Mouse (Mus musculus) liver, embryonic 14.5 days (tissue): ENCODE data around the gene Acot8. TPM values are rescaled to one million over a fixed set of nuclear protein-coding genes. Genes with fewer than 3 reads are reported as not detected.

Experiments used
- ATAC-seq: fragments of 200-750 bp; cut with Nextera tagmentation; 2 replicates; pipeline ENCODE4 v1.8.0; 2017; ENCODE audit warnings: moderate number of reproducible peaks, mild to moderate bottlenecking, moderate library complexity; ENCODE audit not compliant: insufficient read depth
- DNase-seq, 3 experiments: peaks; one replicate each; pipeline ENCODE4 v3.0.0-alpha.2; 2012 to 2013; ENCODE audit warnings: low read depth in 3 of 3, low spot score in 3 of 3
- H3K27ac ChIP-seq: fragments of 300-500 bp; sonication (generic); 2 replicates; pipeline ENCODE4 v1.5.1; 2014; ENCODE audit warnings: moderate library complexity, mild to moderate bottlenecking, control low read depth, inconsistent platforms
- H3K27me3 ChIP-seq: fragments of 300-500 bp; sonication (generic); 2 replicates; pipeline ENCODE4 v1.6.1; 2014; ENCODE audit warnings: mild to moderate bottlenecking, low read length, moderate library complexity; ENCODE audit not compliant: control insufficient read depth, insufficient read depth
- H3K36me3 ChIP-seq: fragments of 300-500 bp; sonication (generic); replicated peaks from 2 replicates; pipeline ENCODE4 v1.6.1; 2014; ENCODE audit warnings: low read depth; ENCODE audit not compliant: control insufficient read depth, insufficient read depth
- H3K4me1 ChIP-seq, 2 experiments: fragments of 200-500 bp in 1 of 2; fragments of 300-500 bp in 1 of 2; sonication (generic) in 1 of 2; replicated peaks; 2 replicates each; pipeline ENCODE4 v1.6.1; 2012 to 2014; ENCODE audit warnings: antibody characterized with exemption in 1 of 2, inconsistent platforms in 1 of 2, low read length in 1 of 2; ENCODE audit not compliant: control insufficient read depth in 2 of 2, insufficient read depth in 2 of 2
- H3K4me2 ChIP-seq: fragments of 300-500 bp; sonication (generic); 2 replicates; pipeline ENCODE4 v1.6.1; 2014; ENCODE audit warnings: low read depth, mild to moderate bottlenecking, control low read depth, moderate library complexity
- H3K4me3 ChIP-seq, 2 experiments: fragments of 200-500 bp in 1 of 2; fragments of 300-500 bp in 1 of 2; sonication (generic) in 1 of 2; 2 replicates each; pipeline ENCODE4 v1.5.1; 2012 to 2014; ENCODE audit warnings: low read depth in 2 of 2, low read length in 2 of 2, mild to moderate bottlenecking in 2 of 2, control low read depth in 1 of 2, inconsistent platforms in 1 of 2, moderate library complexity in 1 of 2; ENCODE audit not compliant: insufficient read depth in 1 of 2
- H3K9ac ChIP-seq: fragments of 300-500 bp; sonication (generic); replicated peaks from 2 replicates; pipeline ENCODE4 v1.6.1; 2014; ENCODE audit warnings: mild to moderate bottlenecking, control low read depth, moderate library complexity
- H3K9me3 ChIP-seq: fragments of 300-500 bp; sonication (generic); 2 replicates; pipeline ENCODE4 v1.6.1; 2016; ENCODE audit warnings: low read length, mixed read lengths; ENCODE audit not compliant: control insufficient read depth
- CTCF ChIP-seq: IDR thresholded peaks from 2 replicates; pipeline ENCODE4 v1.5.1; 2016; ENCODE audit warnings: antibody characterized with exemption, low read depth, control low read depth
- EP300 ChIP-seq: IDR thresholded peaks from 2 replicates; pipeline ENCODE4 v1.6.1; 2016; ENCODE audit warnings: antibody characterized with exemption, low read depth
- WGBS: fragments of 180-500 bp; shearing (Covaris S2); extraction: QIAGEN DNeasy Blood & Tissue Kit; methylation state at CpG from one replicate; pipeline ENCODE4 v1.1.7; 2014; ENCODE audit not compliant: insufficient replicate concordance; 5-methylcytosine and 5-hydroxymethylcytosine counted together
- polyA plus RNA-seq, 2 experiments: library from polyadenylated mRNA; depleted of rRNA in 1 of 2; stranded (reverse) in 1 of 2; unstranded in 1 of 2; fragments of >200 nt; fragmentation: Nextera tagmentation in 1 of 2; extraction: Ambion mirVana in 1 of 2; gene quantifications; 2 replicates each; pipeline versions ENCODE4 v1.2.1 to v1.2.3; 2012 to 2014

The Acot8 gene
- polyA plus RNA-seq, 2 experiments = 13.5 to 20.6 TPM

DNA sequence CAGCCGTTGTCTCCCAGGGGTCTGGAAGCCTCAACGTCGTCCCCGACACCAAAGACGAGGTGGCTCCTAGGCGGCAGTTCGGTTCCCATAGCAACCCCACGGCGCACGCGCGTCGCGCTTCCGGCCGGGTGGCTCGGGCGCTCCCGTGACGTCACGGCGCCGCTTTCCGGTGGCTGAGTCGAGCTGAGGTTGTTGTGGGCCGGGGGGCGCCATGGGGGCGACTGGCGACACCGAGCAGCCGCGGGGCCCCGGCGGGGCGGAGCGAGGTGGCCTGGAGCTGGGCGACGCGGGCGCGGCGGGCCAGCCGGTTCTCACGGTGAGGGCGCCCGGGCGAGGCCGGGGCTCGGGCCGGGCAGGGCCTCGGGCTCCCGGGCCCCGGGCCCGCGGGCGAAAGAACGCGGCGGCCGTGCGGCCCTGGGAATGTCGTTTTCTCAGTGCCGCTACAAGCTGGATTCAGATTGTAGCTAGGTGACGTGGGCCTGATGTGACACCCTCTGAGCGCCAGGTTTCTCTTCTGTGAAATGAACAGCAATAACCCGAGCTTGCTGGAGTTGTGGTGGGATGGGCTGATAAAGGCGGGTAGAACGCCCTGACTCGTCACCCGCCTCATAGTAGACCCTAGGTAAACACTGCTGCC lies 58.7 kb downstream of the Acot8 start, which contains the start of the genes Wfdc3 and Dnttip1:
Gene Wfdc3, minus strand, starts transcription at position 89 of the 637 bp plus-strand sequence.
Gene Dnttip1, plus strand, starts transcription at position 141 of the 637 bp plus-strand sequence.
- no peaks in the 10 kb centered on the region for H3K9me3 ChIP-seq
- no peaks in the 10 kb centered on the region; the same call in none of the 2 replicates for H3K27me3 ChIP-seq
- DNase-seq = peak; percentile 80 to 83 (median 82)
- H3K4me1 ChIP-seq = peaks cover 10 to 20% of the 10 kb centered on the region in 2 experiments; a peak in 3 of 4 replicates
- TF ChIP-seq CTCF (no peak), EP300 (no peak)
- peaks cover 37% of the 10 kb centered on the region for H3K36me3 ChIP-seq
- under 1% methylated on average over 69 of the region's 70 CpGs for WGBS
- H3K27ac ChIP-seq = peak within 1 kb of the TSS; percentile 87
- H3K9ac ChIP-seq = peak within 1 kb of the TSS; percentile 98
- peak within 1 kb of the TSS; percentile 97 to 99 for H3K4me3 ChIP-seq
- ATAC-seq = peak; percentile 85
- peak within 1 kb of the TSS; percentile 90 for H3K4me2 ChIP-seq

- Histone ChIP-seq H3K4me3 (peak overlapping the region; percentile 97 to 99), H3K36me3 (peaks cover 27% of the 10 kb centered on the region), H3K4me2 (peak overlapping the region; percentile 90), H3K9ac (peak overlapping the region; percentile 98), H3K9me3 (no peaks in the 10 kb centered on the region), H3K27me3 (no peaks in the 10 kb centered on the region; the same call in none of the 2 replicates), H3K27ac (no peak overlapping the region), H3K4me1 (peaks cover 10 to 20% of the 10 kb centered on the region in 2 experiments; a peak in 3 of 4 replicates)
- TF ChIP-seq EP300 (no peak), CTCF (no peak)
- ATAC-seq = no peak
- DNase-seq = no peak
- WGBS = 43% methylated on average over 13 of the region's 13 CpGs
Measured at GRCm38 (mm10) chr2:164744987-164745386, 59.7 kb downstream of the Acot8 start.

Other genes with a start within 250 kb of the Acot8 start
- 0.96 and 1.2 TPM in 2 replicates for gene Wfdc2, start 242.5 kb downstream of the Acot8 start, polyA plus RNA-seq (2012; rRNA removed)
- 0.56 and 1.7 TPM in 2 replicates for gene Wfdc2, start 242.5 kb downstream of the Acot8 start, polyA plus RNA-seq (2014; fragmentation: Nextera tagmentation; extraction: Ambion mirVana)
- not detected in 2 replicates for gene Spint3, start 231.4 kb downstream of the Acot8 start, polyA plus RNA-seq (2012; rRNA removed)
- not detected in 2 replicates for gene Spint3, start 231.4 kb downstream of the Acot8 start, polyA plus RNA-seq (2014; fragmentation: Nextera tagmentation; extraction: Ambion mirVana)
- 0.06 and 0.11 TPM in 2 replicates for gene Wfdc6a, start 219.4 kb downstream of the Acot8 start, polyA plus RNA-seq (2012; rRNA removed)
- gene Wfdc6a, start 219.4 kb downstream of the Acot8 start, polyA plus RNA-seq (2014; fragmentation: Nextera tagmentation; extraction: Ambion mirVana) = 0.19 TPM in 1 of 2 replicates, not detected in the other
- not detected in 2 replicates for gene Eppin, start 211.3 kb downstream of the Acot8 start, polyA plus RNA-seq (2012; rRNA removed)
- not detected in 2 replicates for gene Eppin, start 211.3 kb downstream of the Acot8 start, polyA plus RNA-seq (2014; fragmentation: Nextera tagmentation; extraction: Ambion mirVana)
- gene Wfdc6b, start 191.4 kb downstream of the Acot8 start, polyA plus RNA-seq (2012; rRNA removed) = not detected in 2 replicates
- gene Wfdc6b, start 191.4 kb downstream of the Acot8 start, polyA plus RNA-seq (2014; fragmentation: Nextera tagmentation; extraction: Ambion mirVana) = not detected in 2 replicates
- not detected in 2 replicates for gene Wfdc8, start 191.3 kb downstream of the Acot8 start, polyA plus RNA-seq (2012; rRNA removed)
- not detected in 2 replicates for gene Wfdc8, start 191.3 kb downstream of the Acot8 start, polyA plus RNA-seq (2014; fragmentation: Nextera tagmentation; extraction: Ambion mirVana)
- gene Wfdc16, start 166.1 kb downstream of the Acot8 start, polyA plus RNA-seq (2012; rRNA removed) = not detected in 2 replicates
- gene Wfdc16, start 166.1 kb downstream of the Acot8 start, polyA plus RNA-seq (2014; fragmentation: Nextera tagmentation; extraction: Ambion mirVana) = not detected in 2 replicates
- not detected in 2 replicates for gene Wfdc10, start 148.8 kb downstream of the Acot8 start, polyA plus RNA-seq (2012; rRNA removed)
- gene Wfdc10, start 148.8 kb downstream of the Acot8 start, polyA plus RNA-seq (2014; fragmentation: Nextera tagmentation; extraction: Ambion mirVana) = not detected in 2 replicates
- gene Wfdc9, start 148.3 kb downstream of the Acot8 start, polyA plus RNA-seq (2012; rRNA removed) = not detected in 2 replicates
- not detected in 2 replicates for gene Wfdc9, start 148.3 kb downstream of the Acot8 start, polyA plus RNA-seq (2014; fragmentation: Nextera tagmentation; extraction: Ambion mirVana)
- gene Wfdc11, start 130.8 kb downstream of the Acot8 start, polyA plus RNA-seq (2012; rRNA removed) = not detected in 2 replicates
- not detected in 2 replicates for gene Wfdc11, start 130.8 kb downstream of the Acot8 start, polyA plus RNA-seq (2014; fragmentation: Nextera tagmentation; extraction: Ambion mirVana)
- gene Wfdc13, start 119.8 kb downstream of the Acot8 start, polyA plus RNA-seq (2012; rRNA removed) = not detected in 2 replicates
- not detected in 2 replicates for gene Wfdc13, start 119.8 kb downstream of the Acot8 start, polyA plus RNA-seq (2014; fragmentation: Nextera tagmentation; extraction: Ambion mirVana)
- 0.08 TPM in 1 of 2 replicates, not detected in the other for gene Spint4, start 106.4 kb downstream of the Acot8 start, polyA plus RNA-seq (2012; rRNA removed)
- not detected in 2 replicates for gene Spint4, start 106.4 kb downstream of the Acot8 start, polyA plus RNA-seq (2014; fragmentation: Nextera tagmentation; extraction: Ambion mirVana)
- gene Spint5, start 89.6 kb downstream of the Acot8 start, polyA plus RNA-seq (2012; rRNA removed) = not detected in 2 replicates
- not detected in 2 replicates for gene Spint5, start 89.6 kb downstream of the Acot8 start, polyA plus RNA-seq (2014; fragmentation: Nextera tagmentation; extraction: Ambion mirVana)
- 1.7 and 1.9 TPM in 2 replicates for gene Wfdc3, start 59.0 kb downstream of the Acot8 start, polyA plus RNA-seq (2012; rRNA removed)
- gene Wfdc3, start 59.0 kb downstream of the Acot8 start, polyA plus RNA-seq (2014; fragmentation: Nextera tagmentation; extraction: Ambion mirVana) = 1.6 and 2.1 TPM in 2 replicates
- 16.2 and 26.0 TPM in 2 replicates for gene Dnttip1, start 58.9 kb downstream of the Acot8 start, polyA plus RNA-seq (2012; rRNA removed)
- 36.7 and 43.7 TPM in 2 replicates for gene Dnttip1, start 58.9 kb downstream of the Acot8 start, polyA plus RNA-seq (2014; fragmentation: Nextera tagmentation; extraction: Ambion mirVana)
- 459 and 465 TPM in 2 replicates for gene Ube2c, start 35.0 kb downstream of the Acot8 start, polyA plus RNA-seq (2012; rRNA removed)
- 533 and 562 TPM in 2 replicates for gene Ube2c, start 35.0 kb downstream of the Acot8 start, polyA plus RNA-seq (2014; fragmentation: Nextera tagmentation; extraction: Ambion mirVana)
- 0.15 and 0.32 TPM in 2 replicates for gene Tnnc2, start 24.9 kb downstream of the Acot8 start, polyA plus RNA-seq (2012; rRNA removed)
- 0.44 TPM in 1 of 2 replicates, not detected in the other for gene Tnnc2, start 24.9 kb downstream of the Acot8 start, polyA plus RNA-seq (2014; fragmentation: Nextera tagmentation; extraction: Ambion mirVana)
- gene Snx21, start 19.1 kb downstream of the Acot8 start, polyA plus RNA-seq (2012; rRNA removed) = 2.3 TPM in 2 replicates
- 2.9 and 4.4 TPM in 2 replicates for gene Snx21, start 19.1 kb downstream of the Acot8 start, polyA plus RNA-seq (2014; fragmentation: Nextera tagmentation; extraction: Ambion mirVana)
- 2.2 and 2.4 TPM in 2 replicates for gene Zswim3, start 216 bp upstream of the Acot8 start, polyA plus RNA-seq (2012; rRNA removed)
- gene Zswim3, start 216 bp upstream of the Acot8 start, polyA plus RNA-seq (2014; fragmentation: Nextera tagmentation; extraction: Ambion mirVana) = 3.7 and 4.5 TPM in 2 replicates
- 2.0 and 2.6 TPM in 2 replicates for gene Zswim1, start 17.8 kb upstream of the Acot8 start, polyA plus RNA-seq (2012; rRNA removed)
- gene Zswim1, start 17.8 kb upstream of the Acot8 start, polyA plus RNA-seq (2014; fragmentation: Nextera tagmentation; extraction: Ambion mirVana) = 3.6 and 4.6 TPM in 2 replicates
- gene Spata25, start 23.7 kb upstream of the Acot8 start, polyA plus RNA-seq (2012; rRNA removed) = not detected in 2 replicates
- not detected in 2 replicates for gene Spata25, start 23.7 kb upstream of the Acot8 start, polyA plus RNA-seq (2014; fragmentation: Nextera tagmentation; extraction: Ambion mirVana)
- gene Ctsa, start 28.0 kb upstream of the Acot8 start, polyA plus RNA-seq (2012; rRNA removed) = 69.5 and 82.7 TPM in 2 replicates
- 59.4 and 60.8 TPM in 2 replicates for gene Ctsa, start 28.0 kb upstream of the Acot8 start, polyA plus RNA-seq (2014; fragmentation: Nextera tagmentation; extraction: Ambion mirVana)
- gene Neurl2, start 28.6 kb upstream of the Acot8 start, polyA plus RNA-seq (2012; rRNA removed) = 0.70 and 1.2 TPM in 2 replicates
- 1.0 and 1.5 TPM in 2 replicates for gene Neurl2, start 28.6 kb upstream of the Acot8 start, polyA plus RNA-seq (2014; fragmentation: Nextera tagmentation; extraction: Ambion mirVana)
- gene Pltp, start 52.8 kb upstream of the Acot8 start, polyA plus RNA-seq (2012; rRNA removed) = 8.4 and 9.6 TPM in 2 replicates
- gene Pltp, start 52.8 kb upstream of the Acot8 start, polyA plus RNA-seq (2014; fragmentation: Nextera tagmentation; extraction: Ambion mirVana) = 7.6 and 10.0 TPM in 2 replicates
- 19.6 and 20.2 TPM in 2 replicates for gene Pcif1, start 74.4 kb upstream of the Acot8 start, polyA plus RNA-seq (2012; rRNA removed)
- gene Pcif1, start 74.4 kb upstream of the Acot8 start, polyA plus RNA-seq (2014; fragmentation: Nextera tagmentation; extraction: Ambion mirVana) = 37.5 and 43.4 TPM in 2 replicates
- gene Zfp335, start 106.9 kb upstream of the Acot8 start, polyA plus RNA-seq (2012; rRNA removed) = 8.8 and 10.1 TPM in 2 replicates
- 4.0 and 5.2 TPM in 2 replicates for gene Zfp335, start 106.9 kb upstream of the Acot8 start, polyA plus RNA-seq (2014; fragmentation: Nextera tagmentation; extraction: Ambion mirVana)
- 0.97 and 1.00 TPM in 2 replicates for gene Mmp9, start 135.9 kb upstream of the Acot8 start, polyA plus RNA-seq (2012; rRNA removed)
- gene Mmp9, start 135.9 kb upstream of the Acot8 start, polyA plus RNA-seq (2014; fragmentation: Nextera tagmentation; extraction: Ambion mirVana) = 0.76 and 1.2 TPM in 2 replicates
- gene Slc12a5, start 155.9 kb upstream of the Acot8 start, polyA plus RNA-seq (2012; rRNA removed) = 0.42 and 0.60 TPM in 2 replicates
- gene Slc12a5, start 155.9 kb upstream of the Acot8 start, polyA plus RNA-seq (2014; fragmentation: Nextera tagmentation; extraction: Ambion mirVana) = 0.10 and 0.24 TPM in 2 replicates
- 11.7 and 13.5 TPM in 2 replicates for gene Ncoa5, start 230.0 kb upstream of the Acot8 start, polyA plus RNA-seq (2012; rRNA removed)
- gene Ncoa5, start 230.0 kb upstream of the Acot8 start, polyA plus RNA-seq (2014; fragmentation: Nextera tagmentation; extraction: Ambion mirVana) = 11.6 TPM in 2 replicates